8 mouse cellular contexts compared by ENCODE assay signal in genomic region chr3:82876372-82876739, GRCm38 (mm10). TPM values are rescaled to one million over a fixed set of nuclear protein-coding genes. Genes with fewer than 3 reads are reported as not detected.
A peak's percentile ranks its signal among the peaks of the same experiment; 100 is the strongest.
DNase-seq lines count a peak whose midpoint lies in the region; ATAC-seq lines count a peak whose summit lies in the region.

TSS of gene Rbm46 (minus strand) at chr3:82876483.

- WGBS in intestine, embryonic 14.5 days = 17% methylated on average over 36 of the region's 36 CpGs

- no peaks in the 10 kb centered on the region for H3K36me3 ChIP-seq in intestine, embryonic 14.5 days (ENCODE audit: control insufficient read depth, insufficient read depth, low read length)

- H3K4me3 ChIP-seq in intestine, embryonic 14.5 days (ENCODE audit: low read depth, low read length) = peak within 1 kb of the TSS; percentile 38

- no peak within 1 kb of the TSS for H3K27ac ChIP-seq in intestine, embryonic 14.5 days (ENCODE audit: low read depth)

- peak; percentile 92 for ATAC-seq in intestine, embryonic 14.5 days (replicated peaks; ENCODE audit: low FRiP score, low TSS enrichment, low read depth)
- peak; percentile 27; the same call in 1 of the 2 replicates for ATAC-seq in megakaryocyte, adult 5-6 weeks (ENCODE audit: poor library complexity, severe bottlenecking)

- peak; percentile 73 for DNase-seq in brain, adult 2 months (ENCODE audit: low read depth, low spot score)
- peak; percentile 72 for DNase-seq in embryo, embryonic 11.5 days (ENCODE audit: low read depth, low spot score)
- peak; percentile 83 to 90 for DNase-seq in gastrocnemius, postnatal 4 days (ENCODE audit: low spot score in 2 of 2)
- peak; percentile 91 for DNase-seq in intestine, embryonic 14.5 days (ENCODE audit: low spot score)
- peak; percentile 68 to 93 for DNase-seq in left cerebral cortex, postnatal 10 days (ENCODE audit: extremely low spot score in 1 of 2, low spot score in 2 of 2)
- DNase-seq in right cerebral cortex, postnatal 25 days = peak; percentile 57
- DNase-seq in MN1 (ENCODE audit: low spot score) = no peak

- H3K4me1 ChIP-seq in intestine, embryonic 14.5 days (replicated peaks; ENCODE audit: control insufficient read depth, insufficient read depth, low read length) = peaks cover 3% of the 10 kb centered on the region; the same call in 1 of the 2 replicates

- peak within 1 kb of the TSS; percentile 62 for H3K4me2 ChIP-seq in intestine, embryonic 14.5 days (ENCODE audit: low read length)

- H3K9ac ChIP-seq in intestine, embryonic 14.5 days (ENCODE audit: low read length) = peak within 1 kb of the TSS; percentile 44

- no peaks in the 10 kb centered on the region for H3K9me3 ChIP-seq in intestine, embryonic 14.5 days (ENCODE audit: control insufficient read depth, low read length)

- intact Hi-C loops in left cerebral cortex, postnatal 10 days (cut with DNase I) = loop anchor here (5.0 kb wide), 2 partner anchors 111 to 171 kb away; partner anchors contain the start of gene Fgb

- peaks cover 21% of the 10 kb centered on the region for H3K27me3 ChIP-seq in intestine, embryonic 14.5 days (replicated peaks; ENCODE audit: control insufficient read depth, insufficient read depth, low read length)

RNA-seq across cellular contexts. Expression of gene Rbm46, which starts in this region (rescaled TPM):
- 1 to 10 TPM; 2.9 to 3.5 TPM for total RNA-seq in gastrocnemius, postnatal 4 days (2021)
- 11.6 and 12.3 TPM in 2 replicates for polyA plus RNA-seq in intestine, embryonic 14.5 days (2014; fragmentation: Nextera tagmentation; extraction: Ambion mirVana)
- total RNA-seq in left cerebral cortex, postnatal 10 days (2021) = under 1 TPM; 0.55 to 0.69 TPM
- total RNA-seq in megakaryocyte, adult 5-6 weeks (2015) = not detected in 2 replicates
- not detected in 2 replicates for total RNA-seq in megakaryocyte, adult 5-6 weeks (2017)

Comparison
In these comparisons a context has a peak if more than half of its experiments do, and no peak if none do; other contexts are left out.
1. Peak in DNase-seq in left cerebral cortex, postnatal 10 days; RNA of the gene not detected or under 1 TPM.
2. Peak in ATAC-seq in megakaryocyte, adult 5-6 weeks; RNA of the gene not detected or under 1 TPM.